Mouse (Mus musculus): Measurements from ENCODE around the gene Snx7. TPM values are rescaled to one million over a fixed set of nuclear protein-coding genes. Genes with fewer than 3 reads are reported as not detected.

Snx7 gene
- polyA plus RNA-seq, 1 experiment from 2014 or later: 19.5 TPM

GRCm38 (mm10) chr3:117858996-117859395 is 9.7 kb downstream of the Snx7 start:
- Histone ChIP-seq H3K9ac (no peak overlapping the region), H3K9me3 (peaks cover 5% of the 10 kb centered on the region; the same call in 1 of the 2 replicates), H3K4me2 (replicated peaks) (no peak overlapping the region), H3K27me3 (no peaks in the 10 kb centered on the region), H3K27ac (no peak overlapping the region), H3K36me3 (0 out of 2 replicates have a peak, but pooled peaks cover 3% of the 10 kb centered on the region), H3K4me1 (no peaks in the 10 kb centered on the region), H3K4me3 (no peak overlapping the region)
- 87% methylated on average over 3 of the region's 3 CpGs for WGBS
- ATAC-seq (ENCODE audit: insufficient number of reproducible peaks, insufficient read depth, low FRiP score, low TSS enrichment): no peak

- H3K27me3 ChIP-seq: no peaks in the 10 kb centered on the region
- H3K9me3 ChIP-seq: no peaks in the 10 kb centered on the region
- ATAC-seq (ENCODE audit: insufficient number of reproducible peaks, insufficient read depth, low FRiP score, low TSS enrichment): no peak
- no peaks in the 10 kb centered on the region for H3K36me3 ChIP-seq
- WGBS: 72% methylated on average over 3 of the region's 3 CpGs
- no peaks in the 10 kb centered on the region for H3K4me1 ChIP-seq
- no peak overlapping the region for H3K4me3 ChIP-seq
- no peak overlapping the region for H3K9ac ChIP-seq
- H3K4me2 ChIP-seq (replicated peaks): no peak overlapping the region
- no peak overlapping the region for H3K27ac ChIP-seq
These were observed 15.0 kb downstream of the Snx7 start for GRCm38 (mm10) chr3:117853729-117854128.

GRCm38 (mm10) chr3:117852054-117852361 is 16.7 kb downstream of the Snx7 start:
- Histone ChIP-seq H3K27ac (no peak overlapping the region), H3K4me1 (no peaks in the 10 kb centered on the region), H3K9me3 (no peaks in the 10 kb centered on the region), H3K36me3 (no peaks in the 10 kb centered on the region), H3K27me3 (no peaks in the 10 kb centered on the region), H3K4me2 (replicated peaks) (no peak overlapping the region), H3K4me3 (no peak overlapping the region), H3K9ac (no peak overlapping the region)
- WGBS: 82% methylated on average over 3 of the region's 3 CpGs
- no peak for ATAC-seq (ENCODE audit: insufficient number of reproducible peaks, insufficient read depth, low FRiP score, low TSS enrichment)

GRCm38 (mm10) chr3:117851278-117852053 is 17.3 kb downstream of the Snx7 start:
- Histone ChIP-seq H3K9me3 (no peaks in the 10 kb centered on the region), H3K27ac (no peak overlapping the region), H3K36me3 (no peaks in the 10 kb centered on the region), H3K4me1 (no peaks in the 10 kb centered on the region), H3K4me3 (no peak overlapping the region), H3K27me3 (no peaks in the 10 kb centered on the region), H3K4me2 (replicated peaks) (no peak overlapping the region), H3K9ac (no peak overlapping the region)
- WGBS: 90% methylated on average over 18 of the region's 18 CpGs
- no peak for ATAC-seq (ENCODE audit: insufficient number of reproducible peaks, insufficient read depth, low FRiP score, low TSS enrichment)

- ATAC-seq (ENCODE audit: insufficient number of reproducible peaks, insufficient read depth, low FRiP score, low TSS enrichment): no peak
- Histone ChIP-seq H3K36me3 (no peaks in the 10 kb centered on the region), H3K4me1 (no peaks in the 10 kb centered on the region), H3K27ac (no peak overlapping the region), H3K4me2 (replicated peaks) (no peak overlapping the region), H3K9me3 (no peaks in the 10 kb centered on the region), H3K4me3 (no peak overlapping the region), H3K9ac (no peak overlapping the region), H3K27me3 (no peaks in the 10 kb centered on the region)
- 72% methylated on average over 6 of the region's 6 CpGs for WGBS
These were observed 19.9 kb downstream of the Snx7 start for GRCm38 (mm10) chr3:117848866-117849265.

GRCm38 (mm10) chr3:117842658-117843057 is 26.1 kb downstream of the Snx7 start:
- Histone ChIP-seq H3K4me1 (0 out of 2 replicates have a peak, but pooled peaks cover 2% of the 10 kb centered on the region), H3K4me2 (replicated peaks) (no peak overlapping the region), H3K9me3 (no peaks in the 10 kb centered on the region), H3K27ac (no peak overlapping the region), H3K36me3 (no peaks in the 10 kb centered on the region), H3K4me3 (no peak overlapping the region), H3K9ac (no peak overlapping the region), H3K27me3 (no peaks in the 10 kb centered on the region)
- WGBS: 87% methylated on average over 1 of the region's 1 CpGs
- ATAC-seq (ENCODE audit: insufficient number of reproducible peaks, insufficient read depth, low FRiP score, low TSS enrichment): no peak

- Histone ChIP-seq H3K4me3 (no peak overlapping the region), H3K36me3 (no peaks in the 10 kb centered on the region), H3K9ac (no peak overlapping the region), H3K27ac (no peak overlapping the region), H3K27me3 (no peaks in the 10 kb centered on the region), H3K9me3 (no peaks in the 10 kb centered on the region), H3K4me1 (0 out of 2 replicates have a peak, but pooled peaks cover 2% of the 10 kb centered on the region), H3K4me2 (replicated peaks) (no peak overlapping the region)
- ATAC-seq (ENCODE audit: insufficient number of reproducible peaks, insufficient read depth, low FRiP score, low TSS enrichment): no peak
- 67% methylated on average over 12 of the region's 12 CpGs for WGBS
These were observed 28.7 kb downstream of the Snx7 start for GRCm38 (mm10) chr3:117839867-117840545.

GRCm38 (mm10) chr3:117838020-117838419 is 30.7 kb downstream of the Snx7 start:
- no peak overlapping the region for H3K27ac ChIP-seq
- no peaks in the 10 kb centered on the region for H3K36me3 ChIP-seq
- no peak for ATAC-seq (ENCODE audit: insufficient number of reproducible peaks, insufficient read depth, low FRiP score, low TSS enrichment)
- H3K4me3 ChIP-seq: no peak overlapping the region
- H3K4me2 ChIP-seq (replicated peaks): no peak overlapping the region
- WGBS: 46% methylated on average over 3 of the region's 3 CpGs
- no peak overlapping the region for H3K9ac ChIP-seq
- H3K27me3 ChIP-seq: no peaks in the 10 kb centered on the region
- H3K4me1 ChIP-seq: 0 out of 2 replicates have a peak, but pooled peaks cover 2% of the 10 kb centered on the region
- H3K9me3 ChIP-seq: no peaks in the 10 kb centered on the region

- 82% methylated on average over 6 of the region's 6 CpGs for WGBS
- H3K4me3 ChIP-seq: no peak overlapping the region
- H3K27me3 ChIP-seq: no peaks in the 10 kb centered on the region
- ATAC-seq (ENCODE audit: insufficient number of reproducible peaks, insufficient read depth, low FRiP score, low TSS enrichment): no peak
- H3K4me2 ChIP-seq (replicated peaks): no peak overlapping the region
- no peaks in the 10 kb centered on the region for H3K9me3 ChIP-seq
- H3K4me1 ChIP-seq: no peaks in the 10 kb centered on the region
- no peak overlapping the region for H3K27ac ChIP-seq
- no peak overlapping the region for H3K9ac ChIP-seq
- no peaks in the 10 kb centered on the region for H3K36me3 ChIP-seq
These were observed 42.1 kb downstream of the Snx7 start for GRCm38 (mm10) chr3:117826486-117827200.

- H3K4me1 ChIP-seq: no peaks in the 10 kb centered on the region
- no peaks in the 10 kb centered on the region for H3K9me3 ChIP-seq
- H3K4me3 ChIP-seq: no peak overlapping the region
- no peak overlapping the region for H3K4me2 ChIP-seq (replicated peaks)
- no peak for ATAC-seq (ENCODE audit: insufficient number of reproducible peaks, insufficient read depth, low FRiP score, low TSS enrichment)
- no peak overlapping the region for H3K9ac ChIP-seq
- WGBS: 87% methylated on average over 3 of the region's 3 CpGs
- H3K36me3 ChIP-seq: no peaks in the 10 kb centered on the region
- H3K27ac ChIP-seq: no peak overlapping the region
- no peaks in the 10 kb centered on the region for H3K27me3 ChIP-seq
These were observed 45.5 kb downstream of the Snx7 start for GRCm38 (mm10) chr3:117823218-117823617.

- ATAC-seq (ENCODE audit: insufficient number of reproducible peaks, insufficient read depth, low FRiP score, low TSS enrichment): no peak
- Histone ChIP-seq H3K27me3 (no peaks in the 10 kb centered on the region), H3K27ac (no peak overlapping the region), H3K4me3 (no peak overlapping the region), H3K36me3 (no peaks in the 10 kb centered on the region), H3K9ac (no peak overlapping the region), H3K4me2 (replicated peaks) (no peak overlapping the region), H3K4me1 (no peaks in the 10 kb centered on the region), H3K9me3 (no peaks in the 10 kb centered on the region)
- WGBS: 72% methylated on average over 1 of the region's 1 CpGs
These were observed 51.1 kb downstream of the Snx7 start for GRCm38 (mm10) chr3:117817635-117818034.

- WGBS: 80% methylated on average over 2 of the region's 2 CpGs
- no peak for ATAC-seq (ENCODE audit: insufficient number of reproducible peaks, insufficient read depth, low FRiP score, low TSS enrichment)
- no peaks in the 10 kb centered on the region for H3K27me3 ChIP-seq
- no peaks in the 10 kb centered on the region for H3K4me1 ChIP-seq
- H3K36me3 ChIP-seq: no peaks in the 10 kb centered on the region
- no peaks in the 10 kb centered on the region for H3K9me3 ChIP-seq
- H3K4me2 ChIP-seq (replicated peaks): no peak overlapping the region
- no peak overlapping the region for H3K9ac ChIP-seq
- no peak overlapping the region for H3K27ac ChIP-seq
- H3K4me3 ChIP-seq: no peak overlapping the region
These were observed 54.5 kb downstream of the Snx7 start for GRCm38 (mm10) chr3:117814218-117814617.

All from embryonic facial prominence, embryonic 12.5 days (tissue).